Mouse (Mus musculus) stomach, postnatal 0 days (tissue): ENCODE measurements around the gene Foxn3.

Experiments used
- CTCF ChIP-seq: IDR thresholded peaks from 2 replicates; pipeline ENCODE4 v1.5.1; 2016; ENCODE audit warnings: antibody characterized with exemption, low read depth, mild to moderate bottlenecking, moderate library complexity
- EP300 ChIP-seq: optimal IDR thresholded peaks from 2 replicates; pipeline ENCODE3; 2016; ENCODE audit warnings: antibody characterized with exemption

GRCm38 (mm10) chr12:99319896-99320295, 243.5 kb downstream of the Foxn3 start:
- TF ChIP-seq CTCF (no peak), EP300 (no peak)
